Mouse (Mus musculus) megakaryocyte, embryonic 14.5 days (primary cell): ENCODE measurements at regions not wholly inside any gene's neighbourhood (a gene's known extent, or its start where the extent isn't known, plus 50 kb on each side); places are given as distances from the start of the nearest gene placed in this dataset.

Source experiments
- H3K27me3 ChIP-seq: replicated peaks from 2 replicates; pipeline ENCODE3; 2012; ENCODE audit warnings: inconsistent platforms
- H3K36me3 ChIP-seq: replicated peaks from 2 replicates; pipeline ENCODE3; 2012; ENCODE audit warnings: low read length, inconsistent platforms, mixed read lengths
- H3K4me1 ChIP-seq: 2 replicates; pipeline ENCODE4 v1.6.1; 2012; ENCODE audit warnings: inconsistent platforms
- H3K4me3 ChIP-seq: replicated peaks from 2 replicates; pipeline ENCODE3; 2012; ENCODE audit warnings: moderate library complexity, mild to moderate bottlenecking, inconsistent platforms
- H3K9me3 ChIP-seq: 2 replicates; pipeline ENCODE4 v1.6.1; 2012; ENCODE audit warnings: inconsistent platforms
- FLI1 ChIP-seq: IDR thresholded peaks from 2 replicates; pipeline ENCODE4 v1.6.1; 2012; ENCODE audit warnings: low read length, inconsistent platforms, mixed read lengths
- GATA1 ChIP-seq: IDR thresholded peaks from 3 replicates; pipeline ENCODE4 v1.6.1; 2012; ENCODE audit warnings: mixed read lengths, low read length, inconsistent platforms, borderline replicate concordance

- TF ChIP-seq GATA1 (no peak), FLI1 (no peak)
- Histone ChIP-seq H3K27me3 (no peaks in the 10 kb centered on the region), H3K9me3 (0 out of 2 replicates have a peak, but pooled peaks cover 7% of the 10 kb centered on the region), H3K4me1 (no peaks in the 10 kb centered on the region), H3K36me3 (no peaks in the 10 kb centered on the region), H3K4me3 (no peak overlapping the region)
Observed at GRCm38 (mm10) chr15:67977210-67977609, 1476.5 kb upstream of the Lrrc6 start.

GRCm38 (mm10) chr15:67971998-67972397 is 1471.3 kb upstream of the Lrrc6 start:
- Histone ChIP-seq H3K9me3 (0 out of 2 replicates have a peak, but pooled peaks cover 11% of the 10 kb centered on the region), H3K4me1 (no peaks in the 10 kb centered on the region), H3K36me3 (no peaks in the 10 kb centered on the region), H3K4me3 (no peak overlapping the region), H3K27me3 (no peaks in the 10 kb centered on the region)
- no peak for TF ChIP-seq FLI1
- no peak for TF ChIP-seq GATA1

GRCm38 (mm10) chr15:67954216-67954615 is 1453.5 kb upstream of the Lrrc6 start:
- no peak overlapping the region for H3K4me3 ChIP-seq
- no peaks in the 10 kb centered on the region for H3K36me3 ChIP-seq
- no peak for TF ChIP-seq GATA1
- no peak for TF ChIP-seq FLI1
- H3K4me1 ChIP-seq: no peaks in the 10 kb centered on the region
- H3K9me3 ChIP-seq: no peaks in the 10 kb centered on the region
- no peaks in the 10 kb centered on the region for H3K27me3 ChIP-seq

GRCm38 (mm10) chr15:67950281-67951040 is 1449.8 kb upstream of the Lrrc6 start:
- Histone ChIP-seq H3K27me3 (no peaks in the 10 kb centered on the region), H3K36me3 (no peaks in the 10 kb centered on the region), H3K4me1 (no peaks in the 10 kb centered on the region), H3K4me3 (no peak overlapping the region), H3K9me3 (no peaks in the 10 kb centered on the region)
- TF ChIP-seq FLI1: no peak
- TF ChIP-seq GATA1: no peak

- Histone ChIP-seq H3K36me3 (no peaks in the 10 kb centered on the region), H3K9me3 (no peaks in the 10 kb centered on the region), H3K27me3 (no peaks in the 10 kb centered on the region), H3K4me1 (no peaks in the 10 kb centered on the region), H3K4me3 (no peak overlapping the region)
- no peak for TF ChIP-seq GATA1
- TF ChIP-seq FLI1: no peak
Observed at GRCm38 (mm10) chr15:67944330-67945082, 1443.8 kb upstream of the Lrrc6 start.

- no peaks in the 10 kb centered on the region for H3K27me3 ChIP-seq
- TF ChIP-seq FLI1 (no peak), GATA1 (no peak)
- no peaks in the 10 kb centered on the region for H3K9me3 ChIP-seq
- no peak overlapping the region for H3K4me3 ChIP-seq
- H3K4me1 ChIP-seq: no peaks in the 10 kb centered on the region
- H3K36me3 ChIP-seq: no peaks in the 10 kb centered on the region
Observed at GRCm38 (mm10) chr15:67943046-67943445, 1442.3 kb upstream of the Lrrc6 start.

- no peaks in the 10 kb centered on the region for H3K4me1 ChIP-seq
- H3K36me3 ChIP-seq: no peaks in the 10 kb centered on the region
- no peak for TF ChIP-seq GATA1
- TF ChIP-seq FLI1: no peak
- no peaks in the 10 kb centered on the region for H3K27me3 ChIP-seq
- no peaks in the 10 kb centered on the region for H3K9me3 ChIP-seq
- H3K4me3 ChIP-seq: no peak overlapping the region
Observed at GRCm38 (mm10) chr15:67940510-67940909, 1439.8 kb upstream of the Lrrc6 start.

- H3K36me3 ChIP-seq: no peaks in the 10 kb centered on the region
- no peaks in the 10 kb centered on the region for H3K27me3 ChIP-seq
- H3K4me1 ChIP-seq: no peaks in the 10 kb centered on the region
- H3K9me3 ChIP-seq: no peaks in the 10 kb centered on the region
- TF ChIP-seq GATA1 (no peak), FLI1 (no peak)
- H3K4me3 ChIP-seq: no peak overlapping the region
Observed at GRCm38 (mm10) chr15:67924885-67925284, 1424.2 kb upstream of the Lrrc6 start.

- H3K36me3 ChIP-seq: no peaks in the 10 kb centered on the region
- H3K4me3 ChIP-seq: no peak overlapping the region
- no peaks in the 10 kb centered on the region for H3K4me1 ChIP-seq
- H3K9me3 ChIP-seq: 0 out of 2 replicates have a peak, but pooled peaks cover 3% of the 10 kb centered on the region
- TF ChIP-seq FLI1: no peak
- no peak for TF ChIP-seq GATA1
- no peaks in the 10 kb centered on the region for H3K27me3 ChIP-seq
Observed at GRCm38 (mm10) chr15:67907034-67907433, 1406.3 kb upstream of the Lrrc6 start.

GRCm38 (mm10) chr15:67905279-67905678 is 1404.6 kb upstream of the Lrrc6 start:
- no peaks in the 10 kb centered on the region for H3K27me3 ChIP-seq
- H3K4me3 ChIP-seq: no peak overlapping the region
- H3K36me3 ChIP-seq: no peaks in the 10 kb centered on the region
- TF ChIP-seq FLI1 (no peak), GATA1 (no peak)
- H3K9me3 ChIP-seq: 0 out of 2 replicates have a peak, but pooled peaks cover 3% of the 10 kb centered on the region
- H3K4me1 ChIP-seq: no peaks in the 10 kb centered on the region
